Mouse (Mus musculus) urinary bladder, postnatal 36 days (tissue): ENCODE data around the gene Ugt1a6b.
A peak's percentile ranks its signal among the peaks of the same experiment; 100 is the strongest.

Source experiments
- DNase-seq, 2 experiments: peaks; one replicate each; pipeline ENCODE4 v3.0.0; 2022; ENCODE audit warnings: low spot score in 2 of 2, mixed read lengths in 1 of 2

Gene Ugt1a6b

GRCm38 (mm10) chr1:88237311-88237710, 134.3 kb downstream of the Ugt1a6b start:
- no peak for DNase-seq

DNA sequence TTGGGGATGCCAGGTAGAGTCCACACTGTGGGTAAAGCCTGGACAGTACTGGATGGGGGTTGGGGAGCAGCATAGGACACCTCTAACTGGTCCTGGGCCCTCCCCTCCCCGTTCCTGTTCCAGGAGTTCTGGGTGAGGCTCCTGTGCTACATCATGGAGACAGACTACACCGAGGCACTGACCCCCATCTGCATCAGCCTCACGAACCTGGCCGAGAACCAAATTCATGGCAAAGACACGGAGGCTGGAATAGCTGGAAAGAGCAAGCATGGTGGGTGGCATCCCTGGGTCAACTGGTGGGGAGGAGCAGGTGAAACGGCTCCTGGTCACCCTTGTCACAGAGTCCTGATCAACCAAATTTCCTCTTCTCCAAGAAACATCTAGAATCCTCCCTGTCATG, 135.7 kb downstream of the Ugt1a6b start:
- DNase-seq: no peak

- DNase-seq: no peak
Measured at GRCm38 (mm10) chr1:88240072-88240471, 137.0 kb downstream of the Ugt1a6b start.

GRCm38 (mm10) chr1:88240579-88240978, 137.5 kb downstream of the Ugt1a6b start:
- DNase-seq: no peak

DNA sequence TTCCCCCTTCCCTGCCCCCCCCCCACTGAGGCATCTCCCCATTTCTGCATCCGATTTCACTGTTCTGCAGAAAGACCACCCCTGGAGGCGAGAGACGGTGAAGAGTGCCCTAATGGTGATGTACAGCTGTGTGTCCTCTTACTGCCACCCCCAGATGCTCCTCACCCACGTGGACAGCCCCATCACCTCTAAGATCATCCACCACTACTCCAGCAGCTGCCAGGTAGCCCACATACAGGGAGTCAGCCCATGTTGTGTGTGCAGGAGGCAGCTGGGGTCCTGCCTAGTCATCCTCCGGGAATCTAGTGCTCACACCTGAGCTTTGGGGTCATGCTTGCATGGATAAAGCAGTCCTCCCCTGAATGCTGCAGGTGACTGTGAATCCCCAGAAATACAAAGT, 140.8 kb downstream of the Ugt1a6b start:
- DNase-seq: no peak

GRCm38 (mm10) chr1:88245881-88246280, 142.8 kb downstream of the Ugt1a6b start:
- DNase-seq: no peak

- no peak for DNase-seq
Measured at GRCm38 (mm10) chr1:88246386-88246785, 143.3 kb downstream of the Ugt1a6b start.

- no peak for DNase-seq
Measured at GRCm38 (mm10) chr1:88247660-88248059, 144.6 kb downstream of the Ugt1a6b start.

GRCm38 (mm10) chr1:88248658-88249057, 145.6 kb downstream of the Ugt1a6b start:
- DNase-seq: no peak

DNA sequence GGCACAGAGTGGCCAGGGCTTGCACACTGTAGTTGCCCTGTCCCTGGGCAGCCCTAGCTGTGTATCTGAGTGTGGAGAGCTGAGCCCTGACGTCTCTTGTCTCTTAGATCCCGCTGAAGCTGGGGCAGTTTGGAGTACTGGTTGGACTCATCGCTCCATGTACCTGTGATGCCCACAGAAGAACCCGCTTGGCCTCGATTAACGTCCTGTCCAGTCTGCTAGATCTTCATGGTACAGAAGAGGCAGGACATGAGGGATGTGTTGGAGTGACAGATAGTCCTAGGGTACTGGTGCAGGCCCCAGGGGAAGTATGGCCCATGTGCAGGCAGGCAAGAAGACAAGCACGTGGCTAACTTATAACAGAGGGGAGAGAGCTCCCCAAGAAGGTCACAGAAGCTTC, 146.5 kb downstream of the Ugt1a6b start:
- no peak for DNase-seq

DNA sequence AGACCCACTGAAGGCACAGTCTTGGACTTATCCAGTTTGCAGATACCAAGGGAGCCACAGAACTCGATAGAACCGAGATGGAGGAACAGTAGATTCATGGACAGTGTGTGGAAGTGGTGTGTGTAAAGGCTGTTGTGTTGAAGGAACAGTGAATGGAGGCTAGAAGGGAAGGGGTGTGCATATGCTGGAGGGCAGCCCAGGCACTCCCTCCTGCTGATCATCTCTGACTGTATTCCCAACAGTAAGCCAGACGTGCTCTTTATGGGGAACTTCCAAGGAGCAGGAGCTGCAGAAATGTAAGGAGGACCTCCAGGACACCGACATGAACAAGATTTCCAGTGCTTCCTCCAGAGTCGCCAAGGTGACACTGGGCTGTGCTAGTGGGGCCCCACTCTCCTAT, 147.0 kb downstream of the Ugt1a6b start:
- DNase-seq: no peak

DNA sequence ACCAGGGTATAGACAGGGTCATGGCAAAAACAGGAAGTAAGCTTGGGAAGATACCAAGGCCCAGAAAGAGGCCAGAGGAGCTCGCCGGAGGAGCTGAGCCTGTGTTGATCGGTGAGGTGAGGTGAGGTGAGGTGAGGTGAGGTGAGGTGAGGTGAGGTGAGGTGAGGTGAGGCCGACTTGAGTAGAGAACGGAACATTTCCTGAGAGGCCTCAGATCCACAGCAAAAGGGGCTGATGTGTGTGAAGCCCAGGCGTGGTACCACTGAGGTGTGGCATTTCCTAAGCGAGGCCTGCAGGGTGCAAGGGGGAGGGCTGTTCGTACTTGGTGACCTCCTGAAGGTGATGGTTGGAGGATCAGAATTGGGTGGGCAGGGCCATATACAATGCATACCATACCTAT, 150.1 kb downstream of the Ugt1a6b start:
- no peak for DNase-seq

DNA sequence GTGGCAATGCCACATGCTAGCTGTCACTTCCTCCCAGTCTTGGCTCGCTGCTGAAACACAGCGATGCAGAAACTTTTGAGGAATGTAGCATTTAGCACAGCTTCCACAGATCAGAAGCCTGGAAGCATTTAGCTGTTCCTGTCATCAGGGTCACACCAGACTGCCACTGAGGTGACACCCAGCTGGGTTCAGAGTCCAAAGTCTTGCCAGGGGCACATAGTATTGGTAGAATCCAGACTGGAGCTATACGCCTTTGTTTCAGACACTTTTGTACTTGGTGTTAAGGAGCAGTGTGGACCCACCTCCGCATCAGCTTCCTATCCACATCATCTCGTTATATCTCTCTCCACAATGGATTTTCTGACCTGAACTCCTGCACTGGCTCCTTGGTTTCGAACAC, 150.5 kb downstream of the Ugt1a6b start:
- no peak for DNase-seq

GRCm38 (mm10) chr1:88254793-88255465, 151.9 kb downstream of the Ugt1a6b start:
- DNase-seq: no peak

DNA sequence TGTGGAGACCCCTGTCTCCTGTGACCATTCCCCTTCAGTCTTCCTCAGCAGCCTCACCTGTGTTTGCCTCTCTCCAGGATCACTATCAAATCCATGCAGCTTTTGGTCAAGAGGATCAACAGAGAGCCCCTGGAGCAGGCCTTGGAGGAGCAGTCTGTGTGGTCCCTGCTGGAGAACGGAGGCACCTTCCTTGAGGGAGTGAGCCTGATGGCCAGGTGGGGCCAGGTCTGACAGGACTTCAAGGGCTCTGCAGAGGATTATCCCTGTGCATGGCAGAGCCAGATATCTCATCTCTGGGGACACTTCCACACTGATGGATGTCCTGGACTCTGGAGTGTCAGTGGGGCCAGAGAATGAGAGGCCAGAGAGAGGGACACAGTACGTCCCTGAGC, 152.4 kb downstream of the Ugt1a6b start:
- DNase-seq: no peak

- no peak for DNase-seq
Measured at GRCm38 (mm10) chr1:88255989-88256754, 153.1 kb downstream of the Ugt1a6b start.

GRCm38 (mm10) chr1:88256886-88257663, 154.0 kb downstream of the Ugt1a6b start:
- no peak for DNase-seq

GRCm38 (mm10) chr1:88257681-88258080, 154.6 kb downstream of the Ugt1a6b start:
- no peak for DNase-seq

- no peak for DNase-seq
Measured at GRCm38 (mm10) chr1:88258361-88258760, 155.3 kb downstream of the Ugt1a6b start.

- peak; percentile 84 to 85 for DNase-seq
Measured at GRCm38 (mm10) chr1:88258881-88259642, 156.0 kb downstream of the Ugt1a6b start.

DNA sequence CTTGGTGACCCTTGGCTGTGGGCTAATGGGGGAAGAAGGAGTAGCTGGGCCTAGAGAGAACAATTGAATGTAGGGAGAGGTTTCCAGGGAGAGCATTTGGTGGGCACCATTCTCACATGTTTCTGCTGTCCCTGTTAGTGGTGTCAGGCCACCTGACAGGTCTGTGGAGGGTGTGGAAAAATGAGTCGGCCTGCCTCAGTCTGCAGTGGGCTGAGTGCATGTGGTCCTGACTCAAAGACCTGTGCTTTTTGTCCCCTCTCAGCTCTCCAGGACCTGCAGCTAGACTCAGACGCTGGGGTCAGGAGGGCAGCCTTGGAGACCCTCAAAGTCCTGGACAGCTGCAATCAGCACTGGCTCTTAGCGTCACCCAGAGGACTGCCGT, 156.6 kb downstream of the Ugt1a6b start:
- DNase-seq: no peak

GRCm38 (mm10) chr1:88260114-88260513, 157.1 kb downstream of the Ugt1a6b start:
- DNase-seq: no peak
